Mouse (Mus musculus) monocyte, adult 2 months (primary cell): ENCODE data around the gene Gm11492.

Experiments used
- DNase-seq, 2 experiments: peaks; one replicate each; pipeline ENCODE4 v3.0.0; 2022; ENCODE audit warnings: low spot score in 2 of 2, low read depth in 1 of 2

The Gm11492 gene

GRCm38 (mm10) chr11:87578963-87579601 is 12.6 kb downstream of the Gm11492 start:
- no peak for DNase-seq

GRCm38 (mm10) chr11:87579713-87580112 is 13.3 kb downstream of the Gm11492 start:
- no peak for DNase-seq

- no peak for DNase-seq
These were observed 14.2 kb downstream of the Gm11492 start for GRCm38 (mm10) chr11:87580543-87581085.

GRCm38 (mm10) chr11:87581161-87581865 is 14.9 kb downstream of the Gm11492 start:
- DNase-seq: no peak

GRCm38 (mm10) chr11:87581933-87582710 is 15.7 kb downstream of the Gm11492 start:
- no peak for DNase-seq

GRCm38 (mm10) chr11:87583291-87584034 is 17.0 kb downstream of the Gm11492 start:
- no peak for DNase-seq

- no peak for DNase-seq
These were observed 18.5 kb downstream of the Gm11492 start for GRCm38 (mm10) chr11:87584711-87585505.

- no peak for DNase-seq
These were observed 20.9 kb downstream of the Gm11492 start for GRCm38 (mm10) chr11:87587211-87587874.

- DNase-seq: no peak
These were observed 23.2 kb downstream of the Gm11492 start for GRCm38 (mm10) chr11:87589605-87590004.

- peak in 1 of 2 experiments; percentile 33 for DNase-seq
These were observed 24.5 kb downstream of the Gm11492 start for GRCm38 (mm10) chr11:87590841-87591525.

GRCm38 (mm10) chr11:87591526-87592353 is 25.3 kb downstream of the Gm11492 start, which contains the start of gene Mtmr4:
Gene Mtmr4 (plus strand): TSS chr11:87592162.
- peak; percentile 99 to 100 for DNase-seq

- DNase-seq: no peak
These were observed 25.9 kb downstream of the Gm11492 start for GRCm38 (mm10) chr11:87592354-87592695.

GRCm38 (mm10) chr11:87592713-87593598 is 26.5 kb downstream of the Gm11492 start:
- no peak for DNase-seq

- DNase-seq: peak in 1 of 2 experiments; percentile 27
These were observed 28.9 kb downstream of the Gm11492 start for GRCm38 (mm10) chr11:87595327-87595841.

GRCm38 (mm10) chr11:87595976-87596375 is 29.5 kb downstream of the Gm11492 start:
- no peak for DNase-seq

GRCm38 (mm10) chr11:87596492-87596891 is 30.0 kb downstream of the Gm11492 start:
- no peak for DNase-seq

- DNase-seq: no peak
These were observed 30.6 kb downstream of the Gm11492 start for GRCm38 (mm10) chr11:87597061-87597460.
